Mouse (Mus musculus) c-Kit-negative CD71-positive TER-119-positive erythroid progenitor cells, embryonic 14.5 days (primary cell): ENCODE measurements around the gene Olfr1260.

Source experiments
- DNase-seq: peaks from one replicate; pipeline ENCODE4 v3.0.0-alpha.2; 2013; ENCODE audit warnings: low read depth, low spot score

Gene Olfr1260

GRCm38 (mm10) chr2:89974184-89974583, at the start of gene Olfr1260:
Gene Olfr1260, plus strand, starts transcription at chr2:89974340.
- DNase-seq, result no peak

DNA sequence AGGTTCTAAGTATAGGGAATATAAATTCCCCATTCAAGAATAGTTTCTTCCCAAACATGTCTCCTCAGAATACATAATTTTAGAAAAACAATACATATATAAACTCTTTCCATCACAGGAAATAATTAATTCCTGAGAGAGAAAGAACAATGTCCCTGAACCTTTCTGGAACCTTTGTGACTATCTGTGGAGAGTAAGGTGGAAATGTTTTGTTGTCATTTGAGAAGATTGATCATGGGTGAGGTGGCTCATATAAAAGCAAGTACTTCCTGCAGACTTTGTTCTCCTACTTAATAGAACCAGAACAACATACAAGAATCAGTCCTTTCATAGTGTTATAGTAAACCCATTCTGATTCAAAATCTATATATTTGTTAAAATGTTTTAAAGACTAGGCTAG, 47.1 kb upstream of the Olfr1260 start, which contains the start of gene Olfr1258:
Gene Olfr1258, plus strand, starts transcription at position 301 of the 400 bp plus-strand sequence.
- DNase-seq, result no peak

GRCm38 (mm10) chr2:89948564-89948963, 25.6 kb upstream of the Olfr1260 start, which contains the start of gene Olfr1259:
Gene Olfr1259, minus strand, starts transcription at chr2:89948664.
- no peak for DNase-seq

- DNase-seq, result no peak
These were observed 3.6 kb downstream of the Olfr1260 start for GRCm38 (mm10) chr2:89977709-89978108.

- DNase-seq, result no peak
These were observed 16.8 kb downstream of the Olfr1260 start, which contains the start of gene Olfr1261 for GRCm38 (mm10) chr2:89990921-89991320. Gene Olfr1261, plus strand, starts transcription at chr2:89991221.

DNA sequence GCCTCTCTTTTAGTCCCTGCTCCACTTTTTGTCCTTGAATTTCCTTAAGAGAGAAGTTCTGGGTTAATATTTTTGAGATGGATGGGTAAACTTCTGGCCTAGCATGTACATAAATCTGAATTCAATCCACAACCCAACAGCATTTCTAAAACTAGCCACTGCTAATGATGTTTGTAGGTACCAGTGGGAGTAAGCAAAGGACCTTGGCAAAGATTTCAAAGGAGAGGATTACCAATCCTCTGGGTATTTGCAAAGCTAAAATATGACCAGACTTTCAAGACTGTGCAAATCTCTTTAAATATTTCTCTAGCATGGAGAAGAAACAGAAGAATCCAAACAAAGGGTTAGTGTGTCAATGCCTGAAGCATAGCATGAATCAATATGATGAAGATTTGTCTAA, 25.7 kb downstream of the Olfr1260 start, which contains the start of gene Olfr1262:
Gene Olfr1262, plus strand, starts transcription at position 301 of the 400 bp plus-strand sequence.
- no peak for DNase-seq

DNA sequence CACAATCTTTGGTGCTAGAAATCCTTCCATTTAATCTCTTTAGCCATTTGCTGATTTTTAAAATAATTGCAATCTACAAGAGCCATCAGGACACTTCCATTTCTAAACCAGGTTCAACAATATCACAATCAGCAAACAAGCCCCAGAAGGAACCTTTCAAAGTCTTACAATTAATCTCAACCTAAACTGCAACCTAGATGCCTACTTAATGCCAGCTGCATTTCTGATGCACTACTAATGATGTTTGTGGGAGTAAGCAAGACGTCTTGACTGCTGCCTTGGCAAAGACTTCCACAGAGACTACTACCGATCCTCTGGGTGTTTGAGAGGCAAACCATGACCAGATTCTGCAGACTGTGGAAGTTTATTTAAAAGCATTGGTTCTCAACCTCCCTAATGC, 37.7 kb downstream of the Olfr1260 start, which contains the start of gene Olfr1263:
Gene Olfr1263, plus strand, starts transcription at position 301 of the 400 bp plus-strand sequence.
- no peak for DNase-seq

- DNase-seq, result no peak
These were observed 51.3 kb downstream of the Olfr1260 start, which contains the start of gene Olfr1264 for GRCm38 (mm10) chr2:90025477-90025876. Gene Olfr1264, minus strand, starts transcription at chr2:90025577.
